Mouse (Mus musculus) intestine, embryonic 16.5 days (tissue): ENCODE results near the gene Erg. TPM values are rescaled to one million over a fixed set of nuclear protein-coding genes. Genes with fewer than 3 reads are reported as not detected.

ENCODE experiments used
- ATAC-seq: fragments of 200-750 bp; cut with Nextera tagmentation; 2 replicates; pipeline ENCODE4 v1.8.0; 2017; ENCODE audit warnings: moderate TSS enrichment, moderate library complexity
- H3K27ac ChIP-seq: fragments of 300-500 bp; sonication (generic); 2 replicates; pipeline ENCODE4 v1.5.1; 2014; ENCODE audit warnings: mild to moderate bottlenecking, low read length
- H3K27me3 ChIP-seq: fragments of 300-500 bp; sonication (generic); replicated peaks from 2 replicates; pipeline ENCODE4 v1.6.1; 2014; ENCODE audit warnings: low read length, control low read depth, mixed read lengths; ENCODE audit not compliant: control insufficient read depth, insufficient read depth
- H3K36me3 ChIP-seq: fragments of 300-500 bp; sonication (generic); 2 replicates; pipeline ENCODE4 v1.6.1; 2014; ENCODE audit warnings: low read length, control low read depth; ENCODE audit not compliant: control insufficient read depth, insufficient read depth
- H3K4me1 ChIP-seq: fragments of 300-500 bp; sonication (generic); 2 replicates; pipeline ENCODE4 v1.6.1; 2014; ENCODE audit warnings: low read length, control low read depth, mixed read lengths; ENCODE audit not compliant: control insufficient read depth, insufficient read depth
- H3K4me2 ChIP-seq: fragments of 300-500 bp; sonication (generic); 2 replicates; pipeline ENCODE4 v1.6.1; 2014; ENCODE audit warnings: low read depth, low read length, control low read depth
- H3K4me3 ChIP-seq: fragments of 300-500 bp; sonication (generic); 2 replicates; pipeline ENCODE4 v1.5.1; 2014; ENCODE audit warnings: mild to moderate bottlenecking, low read length
- H3K9ac ChIP-seq: fragments of 300-500 bp; sonication (generic); 2 replicates; pipeline ENCODE4 v1.6.1; 2014; ENCODE audit warnings: low read depth, low read length
- H3K9me3 ChIP-seq: fragments of 300-500 bp; sonication (generic); 2 replicates; pipeline ENCODE4 v1.6.1; 2016; ENCODE audit warnings: low read length, control low read depth; ENCODE audit not compliant: control insufficient read depth
- WGBS: fragments of 180-500 bp; shearing (Covaris S2); extraction: QIAGEN DNeasy Blood & Tissue Kit; methylation state at CpG from one replicate; pipeline ENCODE4 v1.1.7; 2014; 5-methylcytosine and 5-hydroxymethylcytosine counted together
- polyA plus RNA-seq: library from polyadenylated mRNA; unstranded; fragments of >200 nt; fragmentation: Nextera tagmentation; extraction: Ambion mirVana; gene quantifications from 2 replicates; pipeline ENCODE4 v1.2.1, GENCODE M21; 2015

Gene Erg
- polyA plus RNA-seq, 1 experiment from 2014 or later, result 3.7 TPM

GRCm38 (mm10) chr16:95611982-95612746 lies 25.8 kb upstream of the Erg start:
- ATAC-seq, result no peak
- H3K4me2 ChIP-seq, result no peak overlapping the region
- WGBS, result 72% methylated on average over 20 of the region's 20 CpGs

GRCm38 (mm10) chr16:95608624-95609023 lies 22.2 kb upstream of the Erg start:
- Histone ChIP-seq H3K4me1 (no peaks in the 10 kb centered on the region), H3K9ac (no peak overlapping the region), H3K4me3 (no peak overlapping the region), H3K36me3 (no peaks in the 10 kb centered on the region), H3K27ac (no peak overlapping the region), H3K27me3 (no peaks in the 10 kb centered on the region; the same call in 1 of the 2 replicates), H3K9me3 (no peaks in the 10 kb centered on the region), H3K4me2 (no peak overlapping the region)
- WGBS, result 65% methylated on average over 7 of the region's 7 CpGs
- ATAC-seq, result no peak

More at GRCm38 (mm10) chr16:95611982-95612746, 25.8 kb upstream of the Erg start:
- no peak overlapping the region for H3K4me3 ChIP-seq
- H3K9ac ChIP-seq, result no peak overlapping the region
- H3K27me3 ChIP-seq, result no peaks in the 10 kb centered on the region; the same call in 1 of the 2 replicates
- no peaks in the 10 kb centered on the region for H3K4me1 ChIP-seq
- no peak overlapping the region for H3K27ac ChIP-seq
- no peaks in the 10 kb centered on the region for H3K9me3 ChIP-seq
- H3K36me3 ChIP-seq, result no peaks in the 10 kb centered on the region

GRCm38 (mm10) chr16:95605304-95605703 lies 18.9 kb upstream of the Erg start:
- Histone ChIP-seq H3K27me3 (no peaks in the 10 kb centered on the region; the same call in 1 of the 2 replicates), H3K4me3 (no peak overlapping the region), H3K9me3 (no peaks in the 10 kb centered on the region), H3K27ac (no peak overlapping the region), H3K36me3 (no peaks in the 10 kb centered on the region), H3K4me1 (0 out of 2 replicates have a peak, but pooled peaks cover 2% of the 10 kb centered on the region), H3K4me2 (no peak overlapping the region), H3K9ac (no peak overlapping the region)
- no peak for ATAC-seq
- WGBS, result 19% methylated on average over 7 of the region's 7 CpGs

- Histone ChIP-seq H3K27ac (no peak overlapping the region), H3K9me3 (no peaks in the 10 kb centered on the region), H3K27me3 (no peaks in the 10 kb centered on the region), H3K4me1 (0 out of 2 replicates have a peak, but pooled peaks cover 2% of the 10 kb centered on the region), H3K4me3 (no peak overlapping the region), H3K36me3 (no peaks in the 10 kb centered on the region), H3K9ac (no peak overlapping the region), H3K4me2 (no peak overlapping the region)
- WGBS, result 37% methylated on average over 5 of the region's 5 CpGs
- ATAC-seq, result no peak
These were observed 16.1 kb upstream of the Erg start for GRCm38 (mm10) chr16:95602504-95602903.

- ATAC-seq, result no peak
- WGBS, result 42% methylated on average over 4 of the region's 4 CpGs
- H3K4me3 ChIP-seq, result no peak overlapping the region
- no peak overlapping the region for H3K4me2 ChIP-seq
- H3K27ac ChIP-seq, result no peak overlapping the region
- 0 out of 2 replicates have a peak, but pooled peaks cover 2% of the 10 kb centered on the region for H3K4me1 ChIP-seq
- no peaks in the 10 kb centered on the region for H3K36me3 ChIP-seq
- H3K9me3 ChIP-seq, result no peaks in the 10 kb centered on the region
- no peaks in the 10 kb centered on the region for H3K27me3 ChIP-seq
- no peak overlapping the region for H3K9ac ChIP-seq
These were observed 15.4 kb upstream of the Erg start for GRCm38 (mm10) chr16:95601807-95602206.

- Histone ChIP-seq H3K4me1 (0 out of 2 replicates have a peak, but pooled peaks cover 2% of the 10 kb centered on the region), H3K9me3 (no peaks in the 10 kb centered on the region), H3K27me3 (no peaks in the 10 kb centered on the region), H3K4me2 (no peak overlapping the region), H3K9ac (no peak overlapping the region), H3K36me3 (no peaks in the 10 kb centered on the region), H3K4me3 (no peak overlapping the region), H3K27ac (no peak overlapping the region)
- WGBS, result 91% methylated on average over 4 of the region's 4 CpGs
- ATAC-seq, result no peak
These were observed 14.8 kb upstream of the Erg start for GRCm38 (mm10) chr16:95601219-95601580.

GRCm38 (mm10) chr16:95600572-95601218 lies 14.3 kb upstream of the Erg start:
- 81% methylated on average over 19 of the region's 19 CpGs for WGBS
- Histone ChIP-seq H3K9me3 (no peaks in the 10 kb centered on the region), H3K27me3 (no peaks in the 10 kb centered on the region), H3K9ac (no peak overlapping the region), H3K27ac (no peak overlapping the region), H3K4me2 (no peak overlapping the region), H3K4me1 (0 out of 2 replicates have a peak, but pooled peaks cover 2% of the 10 kb centered on the region), H3K36me3 (no peaks in the 10 kb centered on the region), H3K4me3 (no peak overlapping the region)
- ATAC-seq, result no peak

GRCm38 (mm10) chr16:95598930-95599329 lies 12.5 kb upstream of the Erg start:
- Histone ChIP-seq H3K9me3 (no peaks in the 10 kb centered on the region), H3K36me3 (no peaks in the 10 kb centered on the region), H3K27me3 (no peaks in the 10 kb centered on the region), H3K4me1 (0 out of 2 replicates have a peak, but pooled peaks cover 2% of the 10 kb centered on the region), H3K27ac (no peak overlapping the region), H3K4me3 (no peak overlapping the region), H3K4me2 (no peak overlapping the region), H3K9ac (no peak overlapping the region)
- WGBS, result 86% methylated on average over 4 of the region's 4 CpGs
- no peak for ATAC-seq

- WGBS, result 56% methylated on average over 7 of the region's 7 CpGs
- Histone ChIP-seq H3K4me1 (0 out of 2 replicates have a peak, but pooled peaks cover 2% of the 10 kb centered on the region), H3K27ac (no peak overlapping the region), H3K4me2 (no peak overlapping the region), H3K27me3 (no peaks in the 10 kb centered on the region), H3K9ac (no peak overlapping the region), H3K9me3 (no peaks in the 10 kb centered on the region), H3K4me3 (no peak overlapping the region), H3K36me3 (no peaks in the 10 kb centered on the region)
- no peak for ATAC-seq
These were observed 11.2 kb upstream of the Erg start for GRCm38 (mm10) chr16:95597578-95597951.
